Mouse (Mus musculus) liver, postnatal 0 days (tissue): ENCODE results near the gene H2-M10.6.

Experiments
- CTCF ChIP-seq: sonication (generic); IDR thresholded peaks from 2 replicates; pipeline ENCODE4 v1.5.1; 2016; ENCODE audit warnings: antibody characterized with exemption, low read depth
- EP300 ChIP-seq: IDR thresholded peaks from 2 replicates; pipeline ENCODE4 v1.6.1; 2016; ENCODE audit warnings: antibody characterized with exemption, low read depth, mild to moderate bottlenecking

- no peak for TF ChIP-seq CTCF
- TF ChIP-seq EP300: no peak
Measured at GRCm38 (mm10) chr17:36849992-36850391, 38.0 kb downstream of the H2-M10.6 start.
